Mouse (Mus musculus) stomach, postnatal 0 days (tissue): ENCODE results near the gene Igsf9b. TPM values are rescaled to one million over a fixed set of nuclear protein-coding genes. Genes with fewer than 3 reads are reported as not detected.

Source experiments
- ATAC-seq: fragments of 200-750 bp; cut with Nextera tagmentation; 2 replicates; pipeline ENCODE4 v1.8.0; 2017; ENCODE audit not compliant: low FRiP score, low TSS enrichment
- DNase-seq: peaks from one replicate; pipeline ENCODE4 v3.0.0-alpha.2; 2016; ENCODE audit warnings: low spot score
- H3K27ac ChIP-seq: fragments of 300-500 bp; sonication (generic); replicated peaks from 2 replicates; pipeline ENCODE4 v1.5.1; 2014; ENCODE audit warnings: mild to moderate bottlenecking, control low read depth
- H3K27me3 ChIP-seq: fragments of 300-500 bp; sonication (generic); 2 replicates; pipeline ENCODE4 v1.6.1; 2014; ENCODE audit warnings: low read length; ENCODE audit not compliant: control insufficient read depth, insufficient read depth
- H3K36me3 ChIP-seq: fragments of 300-500 bp; sonication (generic); 2 replicates; pipeline ENCODE4 v1.6.1; 2014; ENCODE audit warnings: low read length, mixed read lengths; ENCODE audit not compliant: control insufficient read depth, insufficient read depth
- H3K4me1 ChIP-seq: fragments of 300-500 bp; sonication (generic); replicated peaks from 2 replicates; pipeline ENCODE4 v1.6.1; 2014; ENCODE audit warnings: antibody characterized with exemption; ENCODE audit not compliant: control insufficient read depth, insufficient read depth
- H3K4me2 ChIP-seq: fragments of 300-500 bp; sonication (generic); replicated peaks from 2 replicates; pipeline ENCODE4 v1.6.1; 2014; ENCODE audit warnings: low read depth, mild to moderate bottlenecking, control low read depth, moderate library complexity
- H3K4me3 ChIP-seq: fragments of 300-500 bp; sonication (generic); 2 replicates; pipeline ENCODE4 v1.5.1; 2014; ENCODE audit warnings: low read depth, low read length, control low read depth
- H3K9ac ChIP-seq: fragments of 300-500 bp; sonication (generic); 2 replicates; pipeline ENCODE4 v1.6.1; 2014; ENCODE audit warnings: mild to moderate bottlenecking, low read length, control low read depth, mixed read lengths
- H3K9me3 ChIP-seq: fragments of 300-500 bp; sonication (generic); 2 replicates; pipeline ENCODE4 v1.6.1; 2016; ENCODE audit warnings: low read length; ENCODE audit not compliant: control insufficient read depth
- CTCF ChIP-seq: IDR thresholded peaks from 2 replicates; pipeline ENCODE4 v1.5.1; 2016; ENCODE audit warnings: antibody characterized with exemption, low read depth, mild to moderate bottlenecking, moderate library complexity
- EP300 ChIP-seq: optimal IDR thresholded peaks from 2 replicates; pipeline ENCODE3; 2016; ENCODE audit warnings: antibody characterized with exemption
- WGBS: fragments of 180-500 bp; shearing (Covaris S2); extraction: QIAGEN DNeasy Blood & Tissue Kit; methylation state at CpG from one replicate; pipeline ENCODE4 v1.1.7; 2014; 5-methylcytosine and 5-hydroxymethylcytosine counted together
- polyA plus RNA-seq: library from polyadenylated mRNA; unstranded; fragments of >200 nt; fragmentation: Nextera tagmentation; extraction: Ambion mirVana; gene quantifications from 2 replicates; pipeline ENCODE4 v1.2.1, GENCODE M21; 2015

Gene Igsf9b
- polyA plus RNA-seq, 1 experiment from 2014 or later = 6.0 TPM

- ATAC-seq = no peak
These were observed 26.1 kb upstream of the Igsf9b start for GRCm38 (mm10) chr9:27272858-27273257.

DNA sequence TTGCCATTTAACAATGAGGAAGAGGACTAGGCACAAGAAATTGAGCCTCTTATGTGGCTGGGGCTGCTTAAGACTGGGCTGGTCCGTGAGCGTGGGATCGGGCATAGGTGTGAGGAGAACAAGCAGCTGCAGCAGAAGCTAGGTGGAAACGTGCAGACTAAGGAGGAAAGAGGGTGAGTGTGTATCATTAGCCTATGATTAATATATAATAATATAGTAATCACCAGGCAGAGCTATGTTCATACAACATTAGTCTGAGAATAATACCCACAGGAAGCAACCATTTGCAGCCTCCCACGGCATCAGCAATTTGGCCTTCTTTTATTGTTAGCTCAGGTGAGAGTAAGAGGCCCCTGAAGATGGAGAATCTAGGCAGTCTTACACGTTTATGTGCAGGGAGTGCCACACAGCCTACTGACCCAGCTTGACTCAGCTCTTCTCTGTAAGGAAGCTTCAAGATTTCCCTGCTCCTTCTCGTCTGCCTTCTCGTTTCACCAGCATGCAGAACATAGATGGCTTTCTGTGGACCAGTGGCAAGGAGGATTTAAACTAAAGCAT is 22.6 kb upstream of the Igsf9b start:
- Histone ChIP-seq H3K27ac (no peak overlapping the region), H3K4me3 (no peak overlapping the region), H3K4me1 (no peaks in the 10 kb centered on the region), H3K36me3 (no peaks in the 10 kb centered on the region), H3K9ac (no peak overlapping the region), H3K4me2 (no peak overlapping the region), H3K9me3 (no peaks in the 10 kb centered on the region), H3K27me3 (no peaks in the 10 kb centered on the region)
- DNase-seq (no peak), ATAC-seq (no peak)
- TF ChIP-seq EP300 = no peak
- WGBS = 63% methylated on average over 8 of the region's 8 CpGs

More at GRCm38 (mm10) chr9:27272858-27273257, 26.1 kb upstream of the Igsf9b start:
- Histone ChIP-seq H3K9me3 (no peaks in the 10 kb centered on the region), H3K4me3 (no peak overlapping the region), H3K36me3 (no peaks in the 10 kb centered on the region), H3K4me1 (no peaks in the 10 kb centered on the region), H3K27ac (no peak overlapping the region), H3K4me2 (no peak overlapping the region), H3K27me3 (no peaks in the 10 kb centered on the region), H3K9ac (no peak overlapping the region)
- DNase-seq = no peak
- no peak for TF ChIP-seq EP300
- no peak for TF ChIP-seq CTCF
- 96% methylated on average over 1 of the region's 1 CpGs for WGBS

DNA sequence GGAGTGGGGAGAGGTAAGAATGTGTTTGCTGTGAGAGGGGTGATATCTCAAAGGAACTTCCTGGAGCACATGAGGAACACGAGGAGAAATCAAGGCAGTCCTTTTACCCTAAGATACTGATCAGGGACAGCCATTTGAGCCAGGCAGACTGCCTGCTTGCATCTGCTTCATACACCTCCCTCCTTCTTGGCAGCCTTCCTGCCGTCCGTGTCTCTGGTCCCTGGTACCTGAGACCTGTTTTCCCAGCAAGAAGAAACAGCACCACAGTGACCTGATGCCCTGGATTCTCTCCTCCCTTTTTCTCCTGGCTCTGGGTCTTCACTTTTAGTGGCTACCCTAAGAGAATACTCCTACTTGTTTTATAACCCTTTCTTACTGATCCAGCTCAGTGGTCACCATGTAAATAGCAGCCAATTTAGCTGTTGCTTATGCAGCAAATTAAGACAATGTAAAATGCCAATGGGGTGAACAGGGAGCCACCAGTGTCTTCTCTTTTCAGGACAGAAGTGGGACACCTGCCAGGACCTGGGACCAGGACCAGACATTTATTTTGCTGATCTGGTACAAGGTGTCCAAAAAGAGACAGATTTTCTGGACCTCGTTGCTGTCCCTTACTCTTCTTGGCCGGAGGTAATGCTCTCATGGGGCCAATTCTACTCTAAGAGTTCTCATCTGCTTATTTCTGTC is 21.5 kb upstream of the Igsf9b start:
- Histone ChIP-seq H3K27ac (no peak overlapping the region), H3K9me3 (no peaks in the 10 kb centered on the region), H3K9ac (no peak overlapping the region), H3K4me3 (no peak overlapping the region), H3K4me1 (no peaks in the 10 kb centered on the region), H3K36me3 (no peaks in the 10 kb centered on the region), H3K27me3 (no peaks in the 10 kb centered on the region), H3K4me2 (no peak overlapping the region)
- ATAC-seq (no peak), DNase-seq (no peak)
- 58% methylated on average over 5 of the region's 5 CpGs for WGBS
- no peak for TF ChIP-seq CTCF
- TF ChIP-seq EP300 = no peak

DNA sequence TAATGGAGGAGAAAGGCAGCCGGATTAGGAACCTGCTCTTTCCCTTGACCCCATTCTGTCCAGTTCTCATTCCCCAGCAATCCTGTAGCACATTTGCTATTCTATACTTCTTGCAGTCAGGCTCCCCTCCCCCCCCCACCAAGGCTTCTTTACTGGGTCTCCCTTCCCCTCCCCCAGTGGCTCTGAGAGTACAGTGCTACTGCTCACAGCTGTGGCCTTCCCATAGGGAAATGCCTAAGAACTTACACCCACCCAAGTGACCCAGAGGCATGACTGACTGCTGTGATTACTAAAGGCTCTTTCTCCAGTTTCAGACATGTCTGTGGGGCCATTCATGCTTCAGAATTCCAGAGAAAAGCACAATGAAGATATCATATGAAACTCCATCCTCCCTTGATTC is 20.0 kb upstream of the Igsf9b start:
- no peak overlapping the region for H3K9ac ChIP-seq
- TF ChIP-seq EP300 (no peak), CTCF (no peak)
- no peaks in the 10 kb centered on the region for H3K27me3 ChIP-seq
- no peak for DNase-seq
- H3K27ac ChIP-seq = no peak overlapping the region
- no peak overlapping the region for H3K4me2 ChIP-seq
- no peak for ATAC-seq
- H3K36me3 ChIP-seq = no peaks in the 10 kb centered on the region
- 67% methylated on average over 1 of the region's 1 CpGs for WGBS
- no peaks in the 10 kb centered on the region for H3K9me3 ChIP-seq
- H3K4me3 ChIP-seq = no peak overlapping the region
- no peaks in the 10 kb centered on the region for H3K4me1 ChIP-seq

GRCm38 (mm10) chr9:27280976-27281375 is 18.0 kb upstream of the Igsf9b start:
- H3K9ac ChIP-seq = no peak overlapping the region
- ATAC-seq (no peak), DNase-seq (no peak)
- H3K4me2 ChIP-seq = no peak overlapping the region
- no peaks in the 10 kb centered on the region for H3K36me3 ChIP-seq
- H3K9me3 ChIP-seq = no peaks in the 10 kb centered on the region
- H3K27ac ChIP-seq = no peak overlapping the region
- H3K4me1 ChIP-seq = no peaks in the 10 kb centered on the region
- TF ChIP-seq CTCF (no peak), EP300 (no peak)
- WGBS = 75% methylated on average over 4 of the region's 4 CpGs
- H3K27me3 ChIP-seq = no peaks in the 10 kb centered on the region
- no peak overlapping the region for H3K4me3 ChIP-seq

- Histone ChIP-seq H3K9ac (no peak overlapping the region), H3K36me3 (no peaks in the 10 kb centered on the region), H3K4me1 (no peaks in the 10 kb centered on the region; the same call in 1 of the 2 replicates), H3K27ac (no peak overlapping the region), H3K4me2 (no peak overlapping the region), H3K9me3 (no peaks in the 10 kb centered on the region), H3K27me3 (no peaks in the 10 kb centered on the region), H3K4me3 (no peak overlapping the region)
- DNase-seq (no peak), ATAC-seq (no peak)
- TF ChIP-seq CTCF (no peak), EP300 (no peak)
- WGBS = 60% methylated on average over 3 of the region's 3 CpGs
These were observed 13.2 kb upstream of the Igsf9b start for GRCm38 (mm10) chr9:27285719-27286249.
